Mouse (Mus musculus): ENCODE measurements at regions not wholly inside any gene's neighbourhood (a gene's known extent, or its start where the extent isn't known, plus 50 kb on each side); places are given as distances from the start of the nearest gene placed in this dataset.

DNA sequence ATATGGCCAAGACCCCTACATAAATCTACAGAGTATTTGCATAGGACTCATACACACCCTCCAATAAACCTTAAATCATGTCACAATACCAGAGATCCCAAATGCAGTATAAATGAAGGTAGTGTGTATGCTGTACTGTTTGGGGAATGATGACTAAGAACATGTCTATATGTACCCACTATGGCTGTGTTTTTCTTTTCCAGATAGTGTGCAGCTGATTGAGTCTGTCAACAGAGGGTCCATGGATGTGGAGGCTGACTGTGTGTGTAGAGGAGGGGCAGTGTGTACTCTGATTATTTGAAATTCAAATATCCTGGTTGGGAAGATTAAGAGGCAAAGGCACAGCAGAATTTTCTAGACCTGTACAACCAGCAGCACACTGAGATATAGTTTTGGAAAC, 388.6 kb downstream of the Lpin1 start:
- Histone ChIP-seq H3K4me2 (ENCODE audit: low read depth, low read length) (no peak overlapping the region), H3K9me3 (ENCODE audit: low read length) (no peaks in the 10 kb centered on the region), H3K27ac (ENCODE audit: low read depth) (no peak overlapping the region), H3K4me3 (ENCODE audit: low read depth, low read length) (no peak overlapping the region), H3K36me3 (replicated peaks; ENCODE audit: insufficient read depth, low read length) (no peaks in the 10 kb centered on the region), H3K9ac (replicated peaks) (no peak overlapping the region), H3K4me1 (ENCODE audit: insufficient read depth) (no peaks in the 10 kb centered on the region), H3K27me3 (ENCODE audit: insufficient read depth, low read length) (no peaks in the 10 kb centered on the region)
- DNase-seq (no peak), ATAC-seq (no peak)
- TF ChIP-seq EP300 (IDR thresholded peaks at IDR 0.05; ENCODE audit: low read depth), result no peak
- no peak for TF ChIP-seq CTCF (IDR thresholded peaks at IDR 0.05; ENCODE audit: low read depth)

DNA sequence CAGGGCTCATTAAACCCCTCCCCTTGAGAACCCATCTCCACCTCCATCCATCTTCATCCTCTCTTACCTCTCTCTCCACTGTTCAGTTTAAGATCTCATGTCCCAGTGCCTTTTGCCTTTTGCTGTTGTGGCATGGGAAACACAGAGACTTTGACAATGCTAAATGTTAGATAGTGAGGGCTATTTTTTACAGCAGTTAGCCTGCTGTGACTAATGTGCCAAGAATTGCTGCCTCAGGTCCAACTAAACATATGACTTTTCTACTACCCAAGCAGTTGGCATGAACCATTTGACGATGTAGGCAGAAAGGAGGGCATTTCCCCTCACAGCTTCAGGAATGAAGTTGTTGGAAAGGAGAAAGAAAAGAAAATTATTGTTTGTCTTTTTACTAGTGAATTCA, 389.6 kb downstream of the Lpin1 start:
- 77% methylated on average over 1 of the region's 1 CpGs for WGBS (ENCODE audit: insufficient replicate concordance)
- Histone ChIP-seq H3K9ac (replicated peaks) (no peak overlapping the region), H3K4me3 (ENCODE audit: low read depth, low read length) (no peak overlapping the region), H3K36me3 (replicated peaks; ENCODE audit: insufficient read depth, low read length) (no peaks in the 10 kb centered on the region), H3K4me1 (ENCODE audit: insufficient read depth) (no peaks in the 10 kb centered on the region), H3K27ac (ENCODE audit: low read depth) (no peak overlapping the region), H3K27me3 (ENCODE audit: insufficient read depth, low read length) (no peaks in the 10 kb centered on the region), H3K4me2 (ENCODE audit: low read depth, low read length) (no peak overlapping the region), H3K9me3 (ENCODE audit: low read length) (no peaks in the 10 kb centered on the region)
- TF ChIP-seq EP300 (IDR thresholded peaks at IDR 0.05; ENCODE audit: low read depth) (no peak), CTCF (IDR thresholded peaks at IDR 0.05; ENCODE audit: low read depth) (no peak)
- DNase-seq (no peak), ATAC-seq (no peak)

DNA sequence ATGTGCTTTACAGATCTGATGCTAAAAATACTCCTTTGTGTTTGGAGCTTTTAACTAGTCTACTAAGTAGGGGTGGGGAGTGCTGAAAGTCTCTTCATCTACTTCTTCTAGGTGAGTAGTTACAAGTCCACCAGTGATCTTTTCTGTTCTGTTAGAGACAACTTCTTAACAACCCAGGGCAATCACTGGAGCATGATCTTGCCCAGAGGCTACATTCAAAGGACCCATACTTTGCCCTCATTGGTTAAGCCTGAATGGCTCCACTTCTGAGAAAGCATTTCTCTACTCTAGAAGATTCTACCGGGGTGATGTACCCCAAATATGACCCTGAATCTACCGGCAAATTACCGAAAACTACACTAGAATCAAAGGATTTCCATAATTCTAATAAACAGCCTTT, 390.2 kb downstream of the Lpin1 start:
- Histone ChIP-seq H3K4me2 (ENCODE audit: low read depth, low read length) (no peak overlapping the region), H3K36me3 (replicated peaks; ENCODE audit: insufficient read depth, low read length) (no peaks in the 10 kb centered on the region), H3K27me3 (ENCODE audit: insufficient read depth, low read length) (no peaks in the 10 kb centered on the region), H3K9ac (replicated peaks) (no peak overlapping the region), H3K9me3 (ENCODE audit: low read length) (no peaks in the 10 kb centered on the region), H3K27ac (ENCODE audit: low read depth) (no peak overlapping the region), H3K4me3 (ENCODE audit: low read depth, low read length) (no peak overlapping the region), H3K4me1 (ENCODE audit: insufficient read depth) (no peaks in the 10 kb centered on the region)
- WGBS (ENCODE audit: insufficient replicate concordance), result 89% methylated on average over 3 of the region's 3 CpGs
- ATAC-seq (no peak), DNase-seq (no peak)
- TF ChIP-seq EP300 (IDR thresholded peaks at IDR 0.05; ENCODE audit: low read depth) (no peak), CTCF (IDR thresholded peaks at IDR 0.05; ENCODE audit: low read depth) (no peak)

DNA sequence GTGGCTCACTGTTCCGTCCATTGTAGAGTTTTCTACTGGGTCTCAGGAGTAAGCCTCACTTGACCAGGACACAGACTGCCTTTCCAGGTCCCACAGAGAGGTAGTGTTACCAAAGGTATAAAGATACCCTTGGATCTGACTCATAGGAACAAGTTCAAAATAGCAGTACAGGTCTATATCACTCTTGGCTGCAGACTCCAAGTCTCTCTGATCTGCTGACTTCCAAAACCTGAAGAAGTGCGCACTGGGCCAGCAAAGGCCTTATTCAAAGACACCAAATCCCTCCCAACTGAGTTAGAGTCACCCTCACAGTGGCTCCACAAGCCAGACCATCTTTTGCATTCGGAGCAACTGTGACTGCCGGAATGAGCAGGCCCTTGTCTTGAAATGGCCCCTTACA, 391.9 kb downstream of the Lpin1 start:
- Histone ChIP-seq H3K4me2 (ENCODE audit: low read depth, low read length) (no peak overlapping the region), H3K36me3 (replicated peaks; ENCODE audit: insufficient read depth, low read length) (no peaks in the 10 kb centered on the region), H3K4me1 (ENCODE audit: insufficient read depth) (no peaks in the 10 kb centered on the region), H3K9me3 (ENCODE audit: low read length) (no peaks in the 10 kb centered on the region), H3K27ac (ENCODE audit: low read depth) (no peak overlapping the region), H3K9ac (replicated peaks) (no peak overlapping the region), H3K4me3 (ENCODE audit: low read depth, low read length) (no peak overlapping the region), H3K27me3 (ENCODE audit: insufficient read depth, low read length) (no peaks in the 10 kb centered on the region)
- TF ChIP-seq EP300 (IDR thresholded peaks at IDR 0.05; ENCODE audit: low read depth) (no peak), CTCF (IDR thresholded peaks at IDR 0.05; ENCODE audit: low read depth) (no peak)
- ATAC-seq (no peak), DNase-seq (no peak)
- WGBS (ENCODE audit: insufficient replicate concordance), result 81% methylated on average over 4 of the region's 4 CpGs

DNA sequence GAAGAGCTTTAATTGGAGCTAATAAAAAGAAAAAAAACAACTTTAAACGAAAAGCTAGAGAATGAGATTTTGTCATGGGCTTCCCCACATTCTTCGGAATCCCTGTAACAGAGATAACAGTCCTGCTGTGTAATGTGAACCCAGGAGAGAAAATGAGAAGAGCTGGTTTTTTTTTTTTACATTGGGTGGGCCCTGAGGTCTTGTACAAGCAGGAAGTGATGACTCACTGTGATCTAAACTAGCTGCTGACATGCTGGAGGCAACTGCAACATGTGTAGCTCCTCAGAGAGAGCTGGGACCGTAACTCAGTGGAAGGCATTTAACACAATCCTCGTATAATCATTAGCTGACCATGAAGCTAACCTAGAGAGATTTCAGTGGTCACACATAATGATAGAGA, 393.8 kb upstream of the Trib2 start:
- Histone ChIP-seq H3K27me3 (ENCODE audit: insufficient read depth, low read length) (no peaks in the 10 kb centered on the region), H3K9me3 (ENCODE audit: low read length) (no peaks in the 10 kb centered on the region), H3K27ac (ENCODE audit: low read depth) (no peak overlapping the region), H3K36me3 (replicated peaks; ENCODE audit: insufficient read depth, low read length) (no peaks in the 10 kb centered on the region), H3K4me2 (ENCODE audit: low read depth, low read length) (no peak overlapping the region), H3K9ac (replicated peaks) (no peak overlapping the region), H3K4me1 (ENCODE audit: insufficient read depth) (no peaks in the 10 kb centered on the region), H3K4me3 (ENCODE audit: low read depth, low read length) (no peak overlapping the region)
- TF ChIP-seq CTCF (IDR thresholded peaks at IDR 0.05; ENCODE audit: low read depth) (no peak), EP300 (IDR thresholded peaks at IDR 0.05; ENCODE audit: low read depth) (no peak)
- DNase-seq, result no peak
- no peak for ATAC-seq
- WGBS (ENCODE audit: insufficient replicate concordance), result 24% methylated on average over 4 of the region's 4 CpGs

DNA sequence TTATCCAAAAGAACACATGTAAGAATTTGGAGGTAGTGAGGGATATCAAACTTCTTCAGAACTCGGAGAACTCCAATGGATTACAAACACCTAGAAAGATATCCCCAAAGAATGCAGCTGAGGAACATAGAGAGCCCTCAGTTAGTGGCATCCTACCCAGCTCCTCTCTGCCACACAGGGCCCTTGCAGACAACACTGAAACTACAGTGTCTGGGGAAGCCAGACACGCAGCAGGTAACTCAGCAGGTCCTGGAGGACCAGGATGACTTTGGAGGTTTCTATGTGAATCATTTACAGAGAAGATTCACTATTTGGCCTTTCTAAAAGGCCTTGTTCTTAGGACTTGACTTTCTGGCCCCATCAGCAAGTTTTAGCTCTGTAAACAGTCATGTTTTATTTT, 393.4 kb upstream of the Trib2 start:
- no peaks in the 10 kb centered on the region for H3K9me3 ChIP-seq (ENCODE audit: low read length)
- no peak overlapping the region for H3K4me3 ChIP-seq (ENCODE audit: low read depth, low read length)
- no peak overlapping the region for H3K4me2 ChIP-seq (ENCODE audit: low read depth, low read length)
- no peak for TF ChIP-seq CTCF (IDR thresholded peaks at IDR 0.05; ENCODE audit: low read depth)
- no peak for TF ChIP-seq EP300 (IDR thresholded peaks at IDR 0.05; ENCODE audit: low read depth)
- H3K9ac ChIP-seq (replicated peaks), result no peak overlapping the region
- H3K27me3 ChIP-seq (ENCODE audit: insufficient read depth, low read length), result no peaks in the 10 kb centered on the region
- no peak for ATAC-seq
- DNase-seq, result no peak
- no peak overlapping the region for H3K27ac ChIP-seq (ENCODE audit: low read depth)
- no peaks in the 10 kb centered on the region for H3K4me1 ChIP-seq (ENCODE audit: insufficient read depth)
- H3K36me3 ChIP-seq (replicated peaks; ENCODE audit: insufficient read depth, low read length), result no peaks in the 10 kb centered on the region
- WGBS (ENCODE audit: insufficient replicate concordance), result 59% methylated on average over 2 of the region's 2 CpGs

DNA sequence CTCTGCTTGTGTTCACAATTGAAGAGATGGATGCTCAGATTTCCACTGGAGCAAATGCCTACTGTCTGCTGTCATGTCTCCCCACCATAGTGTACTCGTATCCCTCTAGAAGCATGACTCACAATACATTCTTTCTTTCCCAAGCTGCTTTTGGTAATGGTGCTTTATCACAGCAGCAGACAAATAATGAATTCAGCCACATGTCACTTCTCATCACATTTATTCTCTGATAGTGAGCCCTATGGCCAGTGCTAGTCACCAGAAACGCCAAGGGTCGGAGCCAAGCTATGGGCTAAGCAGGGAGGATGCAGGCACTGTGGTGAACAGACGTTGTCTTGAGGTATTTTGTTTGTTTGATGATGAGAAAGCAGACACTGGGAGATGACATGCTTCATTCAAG, 388.2 kb upstream of the Trib2 start:
- H3K36me3 ChIP-seq (replicated peaks; ENCODE audit: insufficient read depth, low read length), result no peaks in the 10 kb centered on the region
- no peaks in the 10 kb centered on the region for H3K4me1 ChIP-seq (ENCODE audit: insufficient read depth)
- H3K9me3 ChIP-seq (ENCODE audit: low read length), result no peaks in the 10 kb centered on the region
- no peak overlapping the region for H3K27ac ChIP-seq (ENCODE audit: low read depth)
- no peak for DNase-seq
- no peak for ATAC-seq
- TF ChIP-seq CTCF (IDR thresholded peaks at IDR 0.05; ENCODE audit: low read depth) (no peak), EP300 (IDR thresholded peaks at IDR 0.05; ENCODE audit: low read depth) (no peak)
- no peak overlapping the region for H3K4me2 ChIP-seq (ENCODE audit: low read depth, low read length)
- no peak overlapping the region for H3K4me3 ChIP-seq (ENCODE audit: low read depth, low read length)
- 66% methylated on average over 4 of the region's 4 CpGs for WGBS (ENCODE audit: insufficient replicate concordance)
- no peaks in the 10 kb centered on the region for H3K27me3 ChIP-seq (ENCODE audit: insufficient read depth, low read length)
- no peak overlapping the region for H3K9ac ChIP-seq (replicated peaks)
